Mouse (Mus musculus): Measurements from ENCODE around the gene Stip1. TPM values are rescaled to one million over a fixed set of nuclear protein-coding genes. Genes with fewer than 3 reads are reported as not detected.
A peak's percentile ranks its signal among the peaks of the same experiment; 100 is the strongest.
"Not testable (repeated sequence)": the region's sequence is repeated elsewhere in the genome, so short reads cannot be mapped to it uniquely, and the experiment has no call there.

Gene Stip1
- total RNA-seq, 2 experiments from 2014 or later = 137 to 160 TPM

DNA sequence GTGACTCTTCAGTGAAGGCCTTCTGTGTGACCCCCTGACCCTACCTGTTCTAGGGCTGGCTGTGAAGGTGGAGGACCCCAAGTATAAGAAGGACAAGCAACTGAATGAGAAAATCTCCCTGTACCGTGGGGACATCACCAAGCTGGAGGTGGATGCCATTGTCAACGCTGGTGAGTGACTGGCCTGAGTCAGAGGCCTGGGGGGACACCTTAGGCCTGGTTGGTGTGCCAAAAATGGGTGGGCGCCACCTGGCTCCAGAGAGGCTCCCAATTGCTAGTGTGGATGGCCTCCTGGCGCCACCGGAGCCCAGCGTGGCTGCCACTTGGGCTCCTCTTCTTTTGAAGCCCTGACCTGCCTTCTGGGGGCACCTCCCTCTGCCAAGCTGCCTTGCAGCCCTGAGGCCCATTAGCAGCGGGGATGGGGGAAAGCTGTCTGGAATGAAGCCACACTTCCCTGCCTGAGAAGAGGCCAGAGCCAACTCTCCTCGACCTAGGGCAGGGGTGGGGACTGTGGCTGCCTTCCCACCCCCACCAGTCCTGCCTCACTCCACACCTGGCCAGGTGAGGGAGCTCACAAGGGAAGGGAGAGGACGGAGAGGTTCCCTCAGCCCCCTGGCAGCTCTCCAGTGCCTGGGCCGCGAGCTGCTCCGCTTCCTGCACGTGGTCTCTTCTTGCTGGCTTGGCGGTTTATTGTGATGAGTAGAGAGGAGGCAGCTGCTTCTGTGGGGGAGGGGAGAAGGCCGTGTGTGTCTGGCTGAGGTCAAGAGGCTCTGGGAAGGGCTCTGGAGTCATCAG lies 26.5 kb upstream of the Stip1 start:
- peak; percentile 28 to 42 for DNase-seq

DNA sequence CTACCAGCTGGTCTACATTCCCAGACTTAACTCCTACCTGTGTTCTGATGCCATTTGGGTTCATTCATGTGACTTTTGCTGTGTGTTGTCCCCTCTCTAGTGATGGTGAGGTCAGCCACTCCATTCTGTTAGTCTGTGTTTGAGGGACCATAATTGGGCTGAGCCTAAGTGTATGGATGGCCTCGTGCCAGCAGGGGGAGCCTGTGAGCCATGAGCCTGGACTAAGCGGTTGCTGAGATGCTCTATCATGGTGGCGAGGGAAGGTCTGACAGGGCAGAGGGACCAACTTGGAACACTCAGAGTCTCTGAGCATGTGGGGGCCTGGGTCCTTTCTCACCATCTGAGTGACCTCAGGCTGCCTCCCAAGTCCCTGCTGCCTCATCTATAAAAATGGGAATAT lies 24.8 kb upstream of the Stip1 start:
- peak; percentile 75 to 91 for DNase-seq

DNA sequence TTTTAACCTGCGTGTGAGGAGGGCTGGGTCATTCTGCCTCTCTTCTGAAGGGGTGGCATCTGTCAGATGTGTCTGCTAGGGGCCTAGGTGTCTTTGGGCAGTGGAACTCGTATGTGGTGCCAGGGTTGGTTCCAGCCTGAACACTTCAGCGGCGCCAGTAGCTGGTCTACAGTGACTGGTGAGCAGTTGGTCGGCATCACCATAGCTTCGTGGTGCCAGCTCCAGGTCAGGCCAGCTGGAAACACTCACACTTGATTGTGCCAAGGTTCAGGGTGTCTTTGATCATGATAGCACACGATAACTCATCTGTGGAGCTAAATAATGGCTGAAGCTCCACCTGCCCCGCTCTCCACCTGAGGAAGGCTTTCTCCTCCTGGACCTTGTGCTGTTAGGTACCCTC lies 23.1 kb upstream of the Stip1 start:
- DNase-seq = no peak

DNA sequence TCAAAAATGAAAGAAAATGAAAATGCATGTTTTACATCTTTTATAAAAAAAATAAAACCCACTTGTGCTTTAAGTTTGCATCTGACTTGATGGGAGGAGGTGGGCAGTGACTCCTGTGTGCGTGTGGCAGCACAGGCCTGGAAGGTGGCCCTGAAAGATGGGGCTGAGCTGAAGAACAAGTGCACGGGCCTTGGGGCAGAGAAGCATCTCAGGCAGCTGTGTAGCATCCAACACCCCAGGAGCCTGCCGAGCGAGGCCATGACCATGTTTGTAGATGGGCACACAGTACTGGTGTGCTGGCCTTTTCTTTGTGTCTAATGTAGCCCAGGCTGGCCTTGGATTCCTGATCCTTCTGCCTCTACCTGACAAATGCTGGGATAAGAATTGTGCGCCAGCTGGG lies 22.3 kb upstream of the Stip1 start:
- DNase-seq = no peak

DNA sequence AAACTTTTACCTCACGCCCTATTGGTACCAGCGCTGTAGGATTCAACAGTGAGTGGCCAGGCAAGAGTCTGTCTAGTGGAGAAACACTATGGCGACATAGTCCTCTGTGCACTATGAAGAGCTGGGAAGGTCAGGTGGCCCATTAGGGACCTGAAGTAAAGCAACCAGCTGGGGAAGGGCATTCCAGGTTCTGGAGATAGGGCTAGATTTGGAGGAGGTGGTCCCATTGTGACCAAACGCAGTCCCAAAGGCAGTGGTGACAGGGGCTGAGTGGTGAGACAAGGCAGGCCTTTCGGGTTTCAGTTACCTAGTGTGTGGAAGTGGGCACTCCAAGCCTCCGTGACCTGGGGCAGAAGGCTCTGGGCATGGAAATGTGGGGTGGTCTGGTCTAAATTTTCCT lies 18.8 kb upstream of the Stip1 start:
- DNase-seq = no peak

DNA sequence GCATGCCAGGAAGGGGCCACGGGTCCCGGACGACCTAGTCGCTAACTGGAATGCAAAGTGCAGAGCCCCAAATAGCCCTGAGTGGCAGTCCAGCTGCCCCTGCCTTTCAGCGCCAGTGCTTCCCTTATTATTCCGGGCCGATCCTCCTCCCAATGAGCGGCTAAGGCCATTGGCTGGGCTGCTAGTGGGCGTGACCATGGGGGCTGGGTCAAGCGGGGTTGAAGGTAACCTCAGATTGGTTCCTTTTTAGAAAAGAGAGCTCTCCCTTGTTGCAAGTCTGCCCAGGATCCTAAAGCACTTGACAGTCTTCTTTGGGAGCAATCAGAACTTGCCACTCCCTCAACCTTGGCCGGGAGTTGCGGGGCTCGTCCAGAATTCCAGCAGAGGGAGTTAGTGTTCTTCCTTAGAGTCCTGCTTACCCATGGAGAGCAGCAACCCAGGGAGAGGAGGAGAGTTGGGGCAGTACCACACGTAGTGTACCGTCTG lies 18.0 kb upstream of the Stip1 start:
- DNase-seq = peak; percentile 94

DNA sequence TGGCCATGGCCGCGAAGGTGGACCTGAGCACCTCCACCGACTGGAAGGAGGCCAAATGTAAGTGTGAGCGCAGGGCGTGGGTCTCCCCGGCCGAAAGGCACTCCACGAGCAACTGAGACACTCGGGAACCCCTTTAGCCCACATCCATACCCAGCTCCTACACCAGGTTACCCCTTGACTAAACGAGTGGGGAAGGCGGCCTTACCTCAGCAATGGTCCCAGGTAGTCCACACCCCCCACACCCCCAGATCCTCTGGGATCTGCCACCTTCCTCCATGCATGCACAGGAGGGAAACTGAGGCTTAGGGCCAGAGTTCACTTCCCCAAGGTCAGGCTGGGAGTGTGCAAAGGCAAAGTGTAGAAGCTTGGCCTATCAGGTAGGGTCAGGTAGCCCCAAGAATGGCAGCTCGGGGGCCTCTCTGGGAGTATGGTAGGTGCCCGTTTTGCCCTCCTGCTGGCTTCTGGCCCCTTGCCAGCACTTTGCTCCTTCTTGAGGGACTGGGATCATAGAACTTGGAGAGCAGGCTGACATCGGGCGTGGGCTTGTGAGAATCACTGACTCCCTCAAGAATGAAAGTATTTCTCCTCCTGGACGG lies 17.5 kb upstream of the Stip1 start:
- DNase-seq = no peak

DNA sequence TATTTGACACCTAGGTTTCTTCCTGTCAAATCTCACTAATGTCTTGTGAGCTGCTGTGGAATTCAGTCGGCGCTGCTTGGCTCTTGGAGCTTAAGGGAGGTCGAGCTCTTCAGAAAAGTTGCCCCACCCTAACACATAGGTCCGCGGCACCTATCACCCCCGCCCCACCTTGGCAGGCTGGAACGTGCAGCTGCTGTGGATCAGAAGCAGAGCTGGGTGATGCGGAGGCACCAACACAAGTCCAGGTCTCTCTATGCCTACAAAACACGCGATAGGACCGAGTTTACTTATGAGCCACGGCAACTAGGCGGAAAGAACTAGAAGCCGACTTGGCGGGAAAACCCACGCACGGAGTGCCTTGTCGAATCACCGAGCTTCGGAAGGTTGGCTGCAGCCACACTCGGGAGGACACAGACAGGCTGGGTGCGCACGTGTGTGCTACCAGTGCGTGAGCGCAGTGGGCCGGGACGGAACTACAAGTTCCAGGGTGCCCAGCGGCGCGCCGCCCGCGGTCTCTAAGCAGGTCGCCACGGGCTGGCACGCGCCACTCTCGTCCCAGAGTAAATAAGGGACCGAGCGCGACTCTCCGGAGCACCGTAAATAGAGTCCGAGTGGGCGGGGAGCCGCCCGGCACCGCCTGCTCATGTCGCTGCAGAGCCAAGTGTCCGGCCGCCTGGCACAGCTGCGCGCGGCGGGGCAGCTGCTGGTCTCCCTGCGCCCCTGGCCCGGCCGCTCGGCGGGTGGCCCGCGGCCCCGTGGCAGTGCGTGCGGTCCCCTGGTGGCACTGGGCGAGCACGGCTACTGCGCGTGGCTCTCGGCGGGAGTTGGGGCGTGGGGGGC lies 16.7 kb upstream of the Stip1 start, which contains the start of gene Macrod1:
TSS of gene Macrod1 (plus strand) at position 563 of the 840 bp plus-strand sequence.
- DNase-seq = peak; percentile 87 to 89

DNA sequence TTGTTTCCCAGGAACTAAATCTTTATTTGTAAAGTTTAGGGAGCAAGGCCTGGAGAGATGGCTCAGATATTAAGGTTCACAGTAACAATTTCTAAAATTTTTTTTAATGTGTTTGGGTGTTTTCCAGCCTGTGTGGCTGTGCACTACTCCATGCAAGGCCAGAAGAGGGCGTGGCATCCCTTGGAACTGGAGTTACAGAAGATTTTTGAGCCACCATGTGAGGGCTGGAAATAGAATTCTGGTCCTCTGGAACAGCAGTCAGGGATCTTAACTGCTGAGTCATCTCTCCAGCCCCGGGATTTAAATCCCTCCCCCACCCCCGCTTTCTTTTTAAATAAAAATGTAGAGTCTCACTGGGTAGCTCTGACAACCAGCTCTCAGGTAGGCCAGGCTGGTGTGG lies 15.4 kb upstream of the Stip1 start:
- peak; percentile 50 to 57 for DNase-seq

DNA sequence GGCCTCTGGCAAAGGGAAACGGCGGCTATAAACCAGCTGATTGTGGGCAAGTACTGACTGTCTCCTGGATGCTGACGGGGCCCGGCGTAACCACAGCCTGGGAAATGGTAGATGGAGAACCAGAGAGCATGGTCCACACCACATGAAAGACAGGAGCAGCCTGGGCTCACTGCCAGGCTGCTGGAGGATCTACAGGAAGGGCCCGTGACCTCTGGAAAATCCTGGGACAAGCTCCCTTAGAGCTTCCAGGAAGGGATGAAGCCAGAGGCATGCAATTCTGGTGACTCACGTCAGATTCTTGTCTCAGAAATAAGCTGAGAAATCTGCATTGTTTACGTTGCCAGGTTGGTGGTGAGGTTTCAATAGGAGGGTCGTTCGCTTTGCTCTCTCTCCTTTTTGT lies 15.0 kb upstream of the Stip1 start:
- DNase-seq = peak; percentile 37 to 45

DNA sequence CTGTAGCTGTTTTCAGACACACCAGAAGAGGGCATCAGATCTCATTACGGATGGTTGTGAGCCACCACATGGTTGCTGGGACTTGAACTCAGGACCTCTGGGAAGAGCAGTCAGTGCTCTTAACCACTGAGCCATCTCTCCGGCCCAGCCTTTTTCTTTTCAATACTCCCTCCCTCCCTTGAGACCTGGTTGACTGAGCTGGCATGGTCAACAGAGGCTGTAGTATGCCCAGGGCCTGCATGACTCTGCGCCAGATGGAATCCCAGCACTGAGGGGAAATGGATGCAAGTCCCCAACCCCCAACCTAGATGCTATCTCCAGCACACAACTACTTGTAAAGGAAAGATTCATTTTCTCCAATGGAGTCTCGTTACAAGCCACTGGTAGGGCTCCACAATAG lies 13.6 kb upstream of the Stip1 start:
- not testable (repeated sequence) for DNase-seq

DNA sequence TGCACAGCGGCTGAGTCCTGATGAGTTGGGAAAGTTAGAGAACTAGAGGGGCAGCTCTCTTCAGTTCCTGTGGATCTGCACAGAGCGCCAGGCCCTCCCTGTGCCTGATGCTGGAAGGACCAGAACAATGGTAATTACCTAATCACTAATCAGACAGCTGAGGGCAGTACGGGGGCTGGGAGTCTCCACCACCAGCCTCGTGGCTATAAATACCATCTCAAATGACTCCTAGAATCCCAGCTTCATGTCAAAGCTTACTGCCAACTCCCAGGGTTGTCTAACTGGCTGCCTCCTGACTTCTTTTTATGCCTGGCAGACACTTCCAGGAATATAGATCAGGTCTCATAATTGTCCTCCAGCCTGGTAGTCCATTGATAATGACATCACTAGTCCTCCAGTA lies 4.9 kb upstream of the Stip1 start:
- DNase-seq = peak; percentile 44 to 66

DNA sequence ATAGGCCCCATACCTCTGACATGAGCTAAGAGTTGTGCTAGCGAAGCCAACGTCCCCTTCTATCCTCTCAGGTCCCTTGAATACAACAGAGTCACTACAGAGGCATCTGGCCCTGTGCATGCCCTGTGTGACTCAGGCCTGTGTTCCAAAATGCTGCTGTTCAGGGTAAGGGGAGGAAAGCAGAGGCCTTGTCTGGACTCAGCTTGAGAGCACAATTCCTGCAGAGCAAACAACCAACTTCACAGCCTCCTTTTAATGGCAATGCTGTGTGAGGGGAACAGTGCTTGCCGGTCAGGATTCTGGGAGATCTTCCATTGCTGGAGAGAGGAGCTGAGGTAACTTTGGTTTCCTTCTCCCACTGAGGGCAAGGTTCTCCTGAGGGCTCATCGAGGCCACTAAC lies 4.5 kb upstream of the Stip1 start:
- DNase-seq = no peak

DNA sequence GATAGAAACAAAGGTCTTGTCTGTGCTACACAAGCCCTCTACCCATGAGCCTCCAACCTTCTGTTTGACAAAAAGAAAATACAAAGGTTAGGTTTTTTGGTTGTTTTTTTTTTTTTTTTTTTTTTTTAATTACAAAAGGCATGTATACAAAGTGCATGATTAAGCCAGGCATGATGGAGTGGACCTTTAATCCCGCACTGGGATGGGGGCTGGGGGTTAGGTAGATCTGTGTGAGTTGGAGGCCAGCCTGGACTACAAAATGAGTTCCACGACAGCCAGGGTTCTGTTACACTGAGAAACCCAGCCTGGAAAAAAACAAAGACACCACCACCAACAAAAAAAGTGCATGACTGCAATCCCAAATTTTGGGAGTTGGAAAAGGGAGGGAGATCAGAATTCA lies 1.4 kb upstream of the Stip1 start:
- DNase-seq = no peak

DNA sequence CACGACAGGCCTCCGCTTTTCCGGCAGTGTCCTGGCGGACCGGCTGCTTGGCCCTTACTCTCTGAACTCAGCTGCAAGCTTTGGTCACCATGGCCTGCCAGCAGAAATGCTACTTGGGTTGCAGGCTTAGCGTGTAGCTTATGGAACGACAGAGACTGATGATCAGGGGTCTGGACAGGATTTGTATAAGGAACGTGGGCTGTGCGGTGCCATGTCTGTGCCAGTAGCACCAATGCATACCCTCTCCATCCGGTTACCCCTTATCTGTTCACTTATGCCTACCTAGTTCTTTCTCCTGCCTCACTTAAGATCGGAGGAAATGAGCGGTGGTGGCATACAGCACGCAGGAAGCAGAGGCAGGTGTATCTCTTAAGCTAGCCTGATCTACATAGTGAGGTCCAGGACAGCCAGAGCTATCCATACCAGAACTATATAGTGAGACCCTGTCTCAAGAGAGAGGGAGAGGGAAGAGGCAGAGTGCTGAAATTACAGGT lies 917 bp upstream of the Stip1 start:
- no peak for DNase-seq

DNA sequence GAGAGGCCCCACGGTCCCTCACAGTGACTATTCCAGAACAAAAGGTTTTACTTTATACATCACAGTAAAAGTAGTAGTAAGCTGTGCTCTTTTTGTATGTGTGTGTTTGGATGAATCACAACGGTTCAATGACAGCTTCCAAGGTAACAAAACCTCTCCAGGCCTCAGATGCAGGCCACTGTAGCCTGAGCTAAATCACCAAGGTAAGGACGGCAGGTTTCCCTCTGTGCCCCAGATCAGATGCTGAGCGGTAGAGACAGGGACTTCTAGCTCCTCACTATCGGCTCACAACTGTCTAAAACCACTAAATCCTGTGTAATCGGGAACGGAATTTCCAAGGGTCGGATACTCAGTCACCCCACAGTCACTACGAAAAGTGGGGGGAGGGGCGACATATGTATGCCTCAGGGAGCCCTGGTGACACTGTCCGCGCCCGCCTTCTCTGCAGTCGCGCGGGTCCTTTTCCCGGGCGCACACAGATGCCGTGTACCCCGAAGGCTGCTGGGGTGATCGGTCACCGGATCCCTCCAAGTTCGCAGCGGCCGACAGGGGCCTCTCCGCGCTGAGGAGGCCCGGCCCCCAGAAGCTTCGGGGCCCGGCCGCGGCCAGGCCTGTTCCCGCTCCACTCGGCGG lies 563 bp downstream of the Stip1 start:
- peak; percentile 44 to 65 for DNase-seq

DNA sequence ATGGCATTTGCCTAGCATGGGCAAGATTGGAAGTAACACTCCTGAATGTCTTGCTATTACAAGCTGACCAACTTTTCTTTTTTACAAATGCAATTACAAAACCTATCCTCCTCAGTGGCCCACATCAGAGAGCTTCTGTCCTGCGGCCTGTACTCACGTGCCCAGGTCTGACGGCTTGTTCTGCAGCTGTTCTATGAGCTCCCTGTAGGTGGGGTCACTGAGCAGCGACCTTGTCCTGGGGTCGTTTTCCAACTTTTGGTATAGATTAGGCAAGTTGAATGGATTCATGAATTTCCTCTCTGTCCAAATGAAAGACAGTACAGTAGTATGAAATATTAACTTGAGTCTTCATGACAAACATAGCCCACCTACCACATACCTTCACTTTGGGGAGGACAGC lies 5.8 kb downstream of the Stip1 start:
- DNase-seq = no peak

DNA sequence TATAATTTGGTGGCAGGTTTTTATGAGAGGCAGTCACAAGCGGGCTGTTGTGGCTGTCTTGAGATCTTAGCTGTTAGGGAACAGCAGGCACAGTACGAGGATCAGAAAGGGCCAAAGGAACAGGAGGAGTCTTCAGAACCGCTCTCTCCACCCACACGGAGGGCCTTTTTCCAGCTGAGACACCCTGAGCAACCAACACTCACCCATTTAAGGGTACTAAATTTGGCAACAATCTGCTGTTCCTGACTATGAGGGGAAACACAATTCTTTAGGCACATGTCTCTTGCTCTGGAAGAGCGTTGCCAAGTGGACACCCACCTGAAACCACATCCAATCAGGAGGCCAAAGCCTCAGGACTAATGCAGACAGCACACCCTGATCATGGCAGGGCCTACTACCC lies 10.2 kb downstream of the Stip1 start:
- DNase-seq = no peak

DNA sequence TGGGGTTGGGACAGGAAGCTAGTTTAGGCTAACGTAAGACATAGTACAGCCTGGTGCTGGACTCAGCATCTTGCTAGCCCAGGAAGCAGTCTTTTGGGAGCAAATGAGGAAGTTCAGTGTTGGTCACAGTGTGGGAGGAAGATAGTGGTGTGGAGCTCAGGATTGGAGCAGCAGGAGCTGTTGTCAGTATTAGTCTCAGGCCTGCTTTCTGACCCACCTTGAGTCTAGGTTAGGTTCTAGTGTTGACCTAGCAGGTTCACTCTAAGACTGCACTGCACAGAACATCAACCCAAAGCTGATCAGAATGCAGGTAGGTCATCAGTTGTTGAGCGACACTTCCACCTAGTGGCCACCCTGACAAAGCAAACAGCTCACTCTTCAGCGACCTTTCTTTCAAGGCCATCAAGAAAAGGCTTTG lies 19.5 kb downstream of the Stip1 start:
- DNase-seq = peak; percentile 65 to 72

DNA sequence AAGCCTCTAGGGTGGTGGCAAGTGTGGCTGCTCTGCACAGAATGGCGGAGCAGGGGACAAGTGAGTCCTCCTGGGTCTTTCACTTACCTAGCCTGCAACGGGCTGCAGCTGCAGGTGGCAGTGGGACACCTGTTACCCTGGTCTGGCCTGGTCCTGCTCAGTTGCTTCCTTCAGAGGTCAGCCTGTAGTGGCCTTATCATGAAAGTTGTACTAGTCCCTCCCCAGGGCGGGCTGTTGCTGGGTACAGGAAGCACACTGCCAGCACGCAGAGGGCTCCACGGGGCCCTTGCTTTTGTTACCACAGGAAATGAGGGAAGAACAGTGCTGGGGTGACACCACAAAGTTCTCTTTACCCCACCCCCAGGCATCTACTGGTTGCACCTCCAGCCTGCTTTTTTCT lies 20.6 kb downstream of the Stip1 start, which contains the start of gene Fermt3:
TSS of gene Fermt3 (minus strand) at position 279 of the 400 bp plus-strand sequence.
- peak; percentile 52 to 82 for DNase-seq

DNA sequence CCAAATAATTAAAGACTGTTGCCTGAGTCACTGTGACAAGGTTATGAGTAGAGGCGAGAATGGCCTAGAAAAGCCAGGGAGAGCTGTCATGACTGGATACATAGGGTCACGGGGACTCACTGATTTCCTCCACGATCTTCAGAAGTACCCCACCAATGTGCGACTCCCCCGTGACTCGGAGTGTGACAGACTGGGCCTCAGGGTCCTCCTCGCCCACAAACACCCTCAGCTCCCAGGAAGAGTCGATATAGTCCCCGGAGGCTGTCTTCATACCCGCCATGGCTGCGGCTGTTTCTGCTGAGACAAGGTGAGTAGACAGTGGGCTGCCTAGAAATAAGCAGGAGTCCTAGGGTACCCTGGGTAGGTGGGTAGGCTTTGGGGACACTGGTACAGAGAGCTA lies 21.2 kb downstream of the Stip1 start:
- DNase-seq = peak in 1 of 2 experiments; percentile 11
